Mouse (Mus musculus): ENCODE results near the gene Nos1ap.

Nos1ap gene

GRCm38 (mm10) chr1:170589219-170590040 lies at the start of gene Nos1ap:
Nos1ap (minus strand) TSS chr1:170589861.
- peak; percentile 37 to 52 for DNase-seq

GRCm38 (mm10) chr1:170638941-170639340 lies 49.3 kb upstream of the Nos1ap start:
- DNase-seq = no peak

GRCm38 (mm10) chr1:170632856-170633255 lies 43.2 kb upstream of the Nos1ap start:
- DNase-seq = no peak

GRCm38 (mm10) chr1:170632385-170632784 lies 42.7 kb upstream of the Nos1ap start:
- DNase-seq = peak; percentile 80 to 83

- no peak for DNase-seq
Measured at GRCm38 (mm10) chr1:170631571-170631970, 41.9 kb upstream of the Nos1ap start.

GRCm38 (mm10) chr1:170630489-170630888 lies 40.8 kb upstream of the Nos1ap start:
- DNase-seq = no peak

GRCm38 (mm10) chr1:170623432-170623831 lies 33.8 kb upstream of the Nos1ap start:
- no peak for DNase-seq

- no peak for DNase-seq
Measured at GRCm38 (mm10) chr1:170622934-170623333, 33.3 kb upstream of the Nos1ap start.

- DNase-seq = no peak
Measured at GRCm38 (mm10) chr1:170619686-170620374, 30.2 kb upstream of the Nos1ap start.

GRCm38 (mm10) chr1:170612968-170613872 lies 23.6 kb upstream of the Nos1ap start:
- DNase-seq = peak; percentile 35 to 37

GRCm38 (mm10) chr1:170611631-170612030 lies 22.0 kb upstream of the Nos1ap start:
- no peak for DNase-seq

GRCm38 (mm10) chr1:170610695-170611094 lies 21.0 kb upstream of the Nos1ap start:
- no peak for DNase-seq

GRCm38 (mm10) chr1:170610289-170610688 lies 20.6 kb upstream of the Nos1ap start:
- no peak for DNase-seq

- DNase-seq = no peak
Measured at GRCm38 (mm10) chr1:170609872-170610271, 20.2 kb upstream of the Nos1ap start.

- DNase-seq = no peak
Measured at GRCm38 (mm10) chr1:170608461-170609071, 18.9 kb upstream of the Nos1ap start.

- no peak for DNase-seq
Measured at GRCm38 (mm10) chr1:170607231-170607917, 17.7 kb upstream of the Nos1ap start.

GRCm38 (mm10) chr1:170605228-170606001 lies 15.8 kb upstream of the Nos1ap start:
- no peak for DNase-seq

- DNase-seq = no peak
Measured at GRCm38 (mm10) chr1:170594575-170594974, 4.9 kb upstream of the Nos1ap start.

- no peak for DNase-seq
Measured at GRCm38 (mm10) chr1:170590531-170590930, 870 bp upstream of the Nos1ap start.

GRCm38 (mm10) chr1:170590041-170590360 lies 340 bp upstream of the Nos1ap start:
- no peak for DNase-seq

GRCm38 (mm10) chr1:170588879-170589218 lies 812 bp downstream of the Nos1ap start:
- DNase-seq = peak; percentile 5 to 13
